Mouse (Mus musculus) gastrocnemius, postnatal 4 days (tissue): ENCODE measurements at regions not wholly inside any gene's neighbourhood (a gene's known extent, or its start where the extent isn't known, plus 50 kb on each side); places are given as distances from the start of the nearest gene placed in this dataset.

ENCODE experiments used
- DNase-seq, 2 experiments: peaks; one replicate each; pipeline ENCODE4 v3.0.0; 2021 to 2022; ENCODE audit warnings: low spot score in 2 of 2, mixed read lengths in 2 of 2

DNA sequence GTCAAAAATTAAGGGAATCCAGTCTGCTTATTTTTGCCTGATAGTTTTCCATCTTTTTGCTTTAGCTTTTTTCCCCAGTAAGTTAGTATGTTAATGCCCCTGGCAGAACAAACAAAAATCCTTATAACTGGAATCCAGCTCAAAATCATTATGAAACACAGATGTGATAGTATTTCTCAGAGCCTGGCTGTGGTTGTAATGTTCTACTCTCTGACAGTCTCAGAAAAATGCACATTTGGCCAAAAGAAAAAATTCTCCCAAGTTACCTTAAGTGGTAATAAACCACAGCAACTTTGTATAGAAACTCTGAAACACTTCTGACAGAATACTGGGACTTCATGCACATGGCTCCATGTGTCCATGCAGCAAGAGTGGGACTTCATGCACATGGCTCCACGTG, 193.5 kb upstream of the Rnd3 start:
- DNase-seq: no peak

DNA sequence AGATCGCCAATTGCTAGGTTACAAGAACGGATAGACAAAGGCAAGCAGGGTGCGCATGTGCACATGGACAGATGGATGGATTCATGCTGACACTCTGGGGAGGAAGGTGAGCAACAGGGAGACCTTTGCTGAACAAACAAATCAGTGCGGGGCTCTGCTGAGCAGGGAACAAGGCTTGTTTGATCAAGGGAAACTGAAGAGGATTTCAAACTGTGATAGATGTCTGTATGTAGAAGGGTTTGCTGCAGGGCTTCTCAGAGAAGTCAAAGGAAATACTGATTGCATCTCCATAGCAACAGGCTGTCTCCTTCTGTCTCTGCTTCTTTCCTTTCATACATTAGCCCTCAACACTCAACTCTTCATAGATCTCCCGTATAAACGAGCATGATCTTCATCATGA, 185.5 kb upstream of the Rnd3 start:
- no peak for DNase-seq

DNA sequence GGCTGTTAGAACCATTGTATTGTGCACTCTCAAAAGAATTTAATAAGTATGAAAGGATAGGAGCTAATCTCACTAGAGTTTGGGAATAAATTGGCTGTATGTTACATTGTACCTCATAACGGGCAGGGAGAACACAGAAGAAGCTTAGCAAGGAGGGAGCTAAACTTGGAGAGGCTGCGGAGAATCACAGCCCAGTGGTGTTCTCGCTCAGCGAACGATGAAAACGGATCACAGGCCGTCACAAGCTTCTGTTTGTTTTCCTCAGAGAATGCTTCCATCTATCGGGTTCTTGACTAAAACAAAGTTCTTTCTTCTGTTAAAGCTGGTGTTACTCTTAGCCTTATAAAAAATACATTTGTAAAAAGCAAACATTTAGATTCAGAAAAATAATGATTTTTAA, 178.2 kb upstream of the Rnd3 start:
- DNase-seq: no peak

DNA sequence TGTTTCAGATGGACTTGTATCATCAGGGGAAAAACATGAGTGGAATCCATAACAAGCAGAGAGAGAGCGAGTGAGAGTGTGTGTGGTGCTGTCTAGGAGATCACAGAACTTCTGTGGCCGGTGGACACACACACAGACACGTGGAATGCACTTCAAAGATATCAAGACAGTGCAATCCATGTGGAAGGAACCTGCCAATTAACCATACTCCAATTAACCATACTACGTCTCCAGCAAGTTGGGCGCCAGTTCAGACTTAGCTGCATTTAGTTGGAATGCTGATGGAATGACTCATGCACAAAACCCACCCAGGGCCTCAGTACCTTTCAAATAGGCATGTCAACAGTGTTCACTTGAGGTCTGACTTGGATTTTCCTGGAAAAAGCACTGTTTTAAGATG, 172.8 kb upstream of the Rnd3 start:
- no peak for DNase-seq

DNA sequence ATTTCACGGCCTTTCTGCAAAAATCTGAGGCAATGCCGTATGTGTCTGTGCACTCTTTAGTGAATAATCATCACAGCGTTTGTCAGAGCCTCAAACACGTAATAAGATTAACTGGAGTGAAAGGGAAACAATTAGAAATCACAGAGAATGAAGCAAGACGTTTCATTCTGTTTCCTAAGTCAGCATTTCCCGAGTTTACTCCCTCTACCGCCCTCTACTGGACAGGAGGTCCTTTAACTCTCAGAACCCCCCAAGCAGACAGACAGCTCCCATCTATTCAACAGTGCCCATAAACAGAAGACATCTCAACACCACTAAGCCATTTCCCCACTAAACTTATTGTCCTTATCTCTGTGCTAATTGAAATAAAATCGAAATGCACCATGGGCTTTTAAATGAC, 167.5 kb upstream of the Rnd3 start:
- DNase-seq: no peak

DNA sequence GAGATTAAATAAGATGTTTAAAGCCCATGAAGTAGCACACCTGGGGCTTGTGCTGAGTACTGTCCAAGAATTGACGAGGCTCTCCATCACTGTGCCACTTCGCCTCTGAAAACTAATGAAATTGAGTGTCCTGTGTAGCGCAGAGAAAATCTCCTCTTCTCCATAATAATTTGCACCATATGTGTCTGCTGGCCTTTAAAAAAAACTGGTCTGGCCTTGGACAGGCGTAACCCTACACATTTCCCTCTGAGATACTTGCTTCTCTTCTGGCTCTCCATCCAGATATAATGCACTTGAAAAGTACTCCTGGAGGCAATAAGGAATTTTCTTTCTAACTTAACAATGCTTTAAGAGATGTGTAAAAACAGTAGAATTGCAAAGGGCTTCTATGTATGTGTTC, 164.5 kb upstream of the Rnd3 start:
- DNase-seq: no peak

DNA sequence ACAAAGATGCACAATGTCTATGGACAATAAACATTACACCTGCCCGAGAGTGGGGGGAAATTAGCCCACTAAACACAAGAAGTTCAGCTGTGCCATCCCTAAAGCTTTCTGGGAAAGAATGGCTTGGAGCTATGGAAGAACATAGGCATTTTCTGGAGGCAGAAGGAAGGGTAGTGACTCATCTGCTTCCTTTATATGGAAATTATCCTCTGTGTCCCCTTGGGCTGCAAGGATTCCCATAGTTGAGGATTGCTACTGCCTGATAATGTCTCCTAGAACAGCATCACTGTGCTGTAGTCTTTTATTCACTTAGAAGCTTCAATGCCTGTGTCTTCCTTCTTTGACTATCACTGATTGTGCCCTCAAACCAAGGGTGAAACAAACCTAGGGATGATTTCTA, 157.3 kb upstream of the Rnd3 start:
- no peak for DNase-seq

DNA sequence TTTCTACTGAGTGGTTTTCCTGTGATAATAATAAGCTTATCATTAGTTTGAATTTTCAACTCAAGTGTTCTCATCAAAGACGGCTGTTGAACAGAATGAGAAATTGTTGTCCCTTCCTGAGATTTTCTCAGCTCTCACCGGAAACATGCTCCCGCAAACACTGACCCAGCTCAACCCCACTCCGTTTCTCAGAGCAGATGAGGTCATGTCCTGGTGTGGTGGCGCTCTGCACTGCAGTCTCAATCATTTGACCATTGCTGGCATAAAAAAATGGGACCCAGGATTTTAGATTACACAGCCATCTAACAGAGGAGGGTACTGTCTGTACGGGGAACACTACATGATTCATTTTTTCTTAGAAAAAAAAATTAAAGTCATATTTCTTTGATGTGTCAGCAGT, 156.5 kb upstream of the Rnd3 start:
- peak in 1 of 2 experiments; percentile 13 for DNase-seq

DNA sequence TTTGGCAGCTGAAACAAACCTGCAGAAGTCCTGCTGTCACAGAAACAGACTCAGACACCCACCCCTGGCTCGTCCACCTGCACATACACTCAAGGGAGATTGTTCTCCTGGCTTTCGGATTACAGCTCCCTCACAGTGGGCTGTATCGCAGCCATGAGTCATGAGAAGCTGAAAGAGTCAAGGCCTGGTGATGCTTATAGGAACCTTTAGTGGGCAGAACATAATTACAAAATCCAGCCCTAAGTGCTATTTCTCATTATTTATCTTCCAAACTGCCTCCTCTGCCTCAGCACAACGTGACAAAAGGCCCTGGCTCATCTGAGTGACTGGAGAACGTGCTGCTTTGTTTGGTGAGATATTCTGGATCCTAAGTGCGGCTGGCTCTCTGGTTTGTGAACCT, 155.8 kb upstream of the Rnd3 start:
- no peak for DNase-seq

DNA sequence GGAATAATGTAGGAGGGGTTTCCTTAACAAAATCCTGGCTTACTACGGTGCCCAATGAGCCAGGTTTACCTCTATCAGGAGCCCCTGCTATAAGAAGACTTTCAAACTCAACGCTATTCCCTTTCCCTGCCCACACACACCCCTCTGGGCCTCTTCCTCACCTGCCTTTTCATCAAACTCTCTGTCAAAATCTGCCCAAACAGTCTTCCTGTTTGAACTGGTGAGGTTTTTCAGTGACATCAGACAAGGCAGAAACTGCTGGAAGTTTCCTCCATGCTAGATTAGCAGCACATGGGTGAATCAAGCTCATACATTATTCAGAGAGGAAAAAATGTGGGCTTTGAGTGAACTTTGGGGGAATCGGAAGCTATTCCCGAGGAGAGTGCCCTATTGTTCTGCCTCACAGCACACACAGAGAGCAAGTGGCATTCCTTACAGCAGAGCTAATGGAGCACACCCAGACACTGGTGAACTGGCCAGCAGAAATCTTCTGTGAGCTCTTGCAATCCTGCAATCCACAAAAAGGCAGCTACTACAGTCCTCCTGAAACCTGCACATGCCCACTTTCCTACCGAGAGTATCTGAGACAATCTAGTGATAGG, 141.8 kb upstream of the Rnd3 start:
- DNase-seq: no peak

DNA sequence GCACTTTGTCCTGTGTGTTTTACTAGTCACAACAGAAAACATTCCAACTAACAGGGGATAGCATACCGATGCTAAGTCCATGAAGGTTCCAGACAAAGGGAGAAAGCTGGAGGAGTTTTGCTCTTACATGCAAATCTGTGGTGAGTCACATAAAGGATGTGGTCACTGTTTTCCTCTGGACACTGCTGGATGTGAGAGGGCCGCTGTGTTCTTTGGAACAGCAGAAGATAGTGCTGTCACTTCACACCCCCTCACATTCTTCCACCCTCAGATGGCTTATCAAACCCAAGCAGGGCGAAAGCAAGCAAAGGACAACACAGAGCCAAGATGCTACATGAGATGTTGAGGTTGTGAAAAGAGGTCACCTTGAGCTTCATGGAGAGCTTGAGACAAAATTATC, 139.8 kb upstream of the Rnd3 start:
- no peak for DNase-seq

DNA sequence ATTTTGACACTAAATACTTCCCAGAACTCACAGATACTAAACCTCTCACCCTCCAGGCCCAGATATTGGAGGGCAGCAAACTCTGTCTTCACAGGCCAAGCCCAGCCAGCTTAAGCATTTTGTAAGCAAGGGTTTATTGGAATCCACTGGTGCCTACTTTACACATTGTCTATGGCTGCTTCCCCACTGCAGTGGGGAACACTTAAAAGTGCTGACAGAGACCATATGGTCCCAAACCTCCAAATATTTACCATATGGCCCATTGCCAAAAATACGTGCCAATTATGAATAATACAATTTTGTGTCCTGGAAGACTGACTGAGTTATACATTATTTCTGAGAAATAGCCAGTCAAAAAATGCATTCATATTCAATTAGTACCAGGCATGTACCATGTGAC, 136.7 kb upstream of the Rnd3 start:
- DNase-seq: no peak

DNA sequence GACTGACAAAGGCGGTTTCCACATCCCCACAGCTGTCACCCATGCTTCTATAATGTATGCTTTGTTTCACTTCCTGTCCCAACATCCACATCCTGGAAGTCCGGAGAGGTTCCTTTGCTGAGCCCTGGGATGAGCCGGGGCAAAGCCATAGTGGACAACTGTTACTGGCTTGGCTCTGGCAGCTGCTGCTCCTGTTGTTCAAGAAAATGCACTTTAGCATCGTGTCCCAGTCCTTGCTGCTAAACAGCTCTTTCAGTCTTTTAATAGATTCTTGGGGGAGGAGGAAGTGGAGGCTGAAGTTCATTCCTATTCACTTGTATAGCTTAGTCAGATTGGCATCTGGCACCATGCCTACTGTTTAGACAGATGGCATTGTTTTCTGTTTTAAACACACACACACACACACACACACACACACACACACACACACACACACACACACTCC, 135.9 kb upstream of the Rnd3 start:
- DNase-seq: no peak

DNA sequence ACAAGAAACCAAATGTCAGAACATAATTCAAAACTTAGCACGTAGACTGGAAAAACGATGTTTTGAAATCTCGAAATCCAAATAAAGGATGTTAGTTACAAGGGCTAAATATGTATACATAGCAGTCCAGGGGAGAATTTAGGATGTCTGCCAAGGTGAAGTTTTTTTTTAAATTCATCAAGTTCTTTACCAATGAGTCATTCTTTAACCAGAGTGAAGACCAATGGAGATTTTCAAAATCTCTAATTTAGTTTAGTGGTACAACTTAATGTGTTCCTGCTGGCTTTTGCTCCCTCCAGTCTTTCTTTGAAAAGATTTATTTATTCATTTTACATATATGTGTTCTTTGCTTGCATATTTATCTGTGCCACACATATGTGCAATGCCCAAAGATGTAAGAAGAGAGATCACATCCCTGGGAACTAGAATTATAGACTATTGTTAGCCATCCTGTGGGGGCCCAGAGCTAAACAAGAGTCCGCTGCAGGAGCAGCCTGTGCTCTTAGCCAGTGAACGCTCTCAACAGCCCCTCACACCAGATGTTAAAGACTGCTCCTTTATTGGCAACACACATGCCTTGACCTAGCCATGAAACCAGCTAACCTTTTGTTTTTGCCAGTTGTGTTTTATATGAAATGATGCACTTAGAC, 130.6 kb upstream of the Rnd3 start:
- DNase-seq: no peak

DNA sequence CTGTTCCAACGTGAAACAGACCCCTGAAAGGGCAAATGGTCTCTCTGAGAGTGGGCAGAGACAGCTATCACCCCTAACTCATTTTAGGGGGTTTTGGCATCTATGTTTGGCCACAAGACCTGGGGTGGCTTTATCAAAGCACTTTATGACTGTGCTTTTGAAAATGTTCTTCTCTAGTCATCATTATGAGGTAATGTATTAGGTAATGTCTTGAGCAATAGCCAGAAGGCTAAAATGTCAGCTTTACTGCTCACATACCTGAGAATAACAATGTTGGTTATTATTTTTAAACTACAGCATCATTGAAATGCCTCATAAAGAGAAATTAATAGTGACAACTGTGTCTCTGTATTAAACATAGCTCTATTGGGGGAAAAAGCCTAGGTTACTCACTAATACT, 129.9 kb upstream of the Rnd3 start:
- DNase-seq: no peak

DNA sequence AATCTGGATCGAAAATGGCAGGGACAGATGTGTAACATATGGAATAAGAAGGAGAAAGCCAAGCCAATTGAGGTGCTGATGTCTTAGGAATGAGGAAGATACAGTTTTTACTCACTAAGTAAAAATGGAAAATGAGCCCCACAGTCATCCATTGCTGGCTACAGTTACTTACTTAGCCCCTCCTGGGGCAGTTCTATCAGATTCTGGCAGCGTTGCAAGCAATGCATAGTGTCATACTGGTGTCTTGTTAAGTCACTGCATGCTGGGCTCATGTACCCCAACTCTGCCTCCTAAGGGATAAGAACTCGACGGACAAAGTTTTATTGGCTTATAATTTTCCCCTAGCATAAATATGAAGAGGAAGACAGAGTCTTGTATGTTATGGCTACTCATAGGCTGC, 129.4 kb upstream of the Rnd3 start:
- no peak for DNase-seq

DNA sequence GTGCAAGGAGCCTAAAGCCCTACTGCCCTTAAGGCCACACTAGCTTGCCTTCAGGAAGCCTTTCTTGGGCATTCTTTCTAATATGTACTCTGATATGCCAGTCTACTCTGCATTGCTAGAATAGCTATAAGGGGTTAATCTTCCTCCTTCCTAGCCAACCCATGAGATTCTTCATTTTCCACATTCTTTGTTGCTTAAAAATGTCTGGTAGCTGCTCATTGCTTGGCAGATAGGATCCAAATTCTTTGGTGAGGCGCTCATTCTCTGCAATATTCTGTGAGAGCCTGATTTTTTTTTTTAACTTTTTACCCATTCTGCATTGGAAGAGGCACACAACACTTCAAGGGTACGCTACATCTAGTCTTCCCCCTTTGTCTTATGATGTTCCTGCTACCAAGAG, 127.7 kb upstream of the Rnd3 start:
- DNase-seq: no peak

DNA sequence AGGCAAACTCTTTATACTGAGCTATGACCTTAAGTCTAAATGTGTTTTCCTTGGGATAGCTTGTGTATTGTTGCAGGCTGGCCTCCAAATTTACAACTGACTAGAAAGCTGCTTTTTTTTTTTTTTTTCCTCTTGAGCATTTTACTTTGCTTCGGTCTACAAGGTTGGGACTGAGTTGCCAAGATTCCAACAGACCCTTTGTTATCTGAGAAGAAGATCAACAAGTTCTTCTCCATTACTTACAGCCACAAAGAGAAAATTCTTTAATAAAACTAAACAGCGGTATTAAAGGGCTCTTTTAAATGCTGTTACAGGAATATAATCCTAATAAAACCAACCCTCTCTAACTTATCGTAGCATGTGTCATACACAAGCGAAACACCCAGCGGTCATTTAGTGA, 124.4 kb upstream of the Rnd3 start:
- no peak for DNase-seq

DNA sequence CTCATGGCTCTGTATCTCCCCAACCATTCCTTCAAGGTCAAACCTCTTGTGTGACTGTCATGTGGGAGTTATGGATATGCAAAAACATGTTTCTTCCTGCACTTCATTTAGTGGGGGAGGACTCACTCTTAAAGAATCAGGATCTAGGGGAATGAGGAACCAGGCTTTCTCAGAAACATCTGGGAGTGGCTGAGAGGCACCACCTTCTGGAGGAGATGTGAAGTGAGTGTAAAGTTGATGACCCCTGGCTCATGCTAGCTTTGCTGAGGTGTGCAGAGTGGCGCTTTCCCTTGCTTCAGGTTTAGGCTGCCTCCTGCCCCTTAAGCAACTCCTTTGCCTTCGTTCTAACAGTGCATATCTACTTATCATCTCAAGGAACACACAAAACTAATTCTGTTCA, 119.6 kb upstream of the Rnd3 start:
- no peak for DNase-seq

DNA sequence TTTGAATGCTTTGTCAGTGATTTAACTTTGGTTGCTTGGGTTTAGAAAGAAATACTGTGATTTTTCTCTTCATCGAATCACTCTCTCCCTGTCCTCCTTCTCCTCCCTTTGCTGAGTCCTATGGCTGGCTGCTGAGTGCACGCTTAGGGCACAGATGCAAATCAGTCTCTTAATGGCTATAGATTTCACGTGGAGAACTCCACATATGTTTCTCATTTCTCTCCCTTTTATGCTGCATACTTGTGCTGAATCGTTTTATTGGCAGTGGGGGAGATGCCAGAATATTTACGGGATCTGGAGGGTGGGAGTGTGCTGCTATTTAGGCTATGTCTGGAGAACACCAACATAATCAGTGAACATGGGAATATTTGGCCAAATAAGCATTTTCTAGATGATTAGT, 118.8 kb upstream of the Rnd3 start:
- no peak for DNase-seq

DNA sequence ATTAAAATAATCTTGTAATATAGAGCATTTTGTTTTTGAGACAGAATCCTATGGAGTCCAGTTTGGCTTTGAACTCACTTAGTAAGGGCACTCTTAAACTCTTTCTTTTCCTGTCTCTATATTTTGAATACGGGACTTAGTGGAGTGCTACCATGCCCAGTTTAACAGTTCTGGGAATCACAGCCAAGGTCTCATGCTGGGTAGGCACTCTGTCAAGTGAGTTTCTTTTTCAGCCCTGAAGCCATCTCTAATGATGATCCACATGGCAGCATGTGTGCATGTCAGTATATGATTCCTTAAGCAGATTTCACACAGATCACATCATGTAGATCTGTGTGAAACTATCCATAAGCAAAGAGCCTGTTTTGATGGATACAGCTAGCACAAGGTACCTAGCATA, 113.6 kb upstream of the Rnd3 start:
- no peak for DNase-seq

DNA sequence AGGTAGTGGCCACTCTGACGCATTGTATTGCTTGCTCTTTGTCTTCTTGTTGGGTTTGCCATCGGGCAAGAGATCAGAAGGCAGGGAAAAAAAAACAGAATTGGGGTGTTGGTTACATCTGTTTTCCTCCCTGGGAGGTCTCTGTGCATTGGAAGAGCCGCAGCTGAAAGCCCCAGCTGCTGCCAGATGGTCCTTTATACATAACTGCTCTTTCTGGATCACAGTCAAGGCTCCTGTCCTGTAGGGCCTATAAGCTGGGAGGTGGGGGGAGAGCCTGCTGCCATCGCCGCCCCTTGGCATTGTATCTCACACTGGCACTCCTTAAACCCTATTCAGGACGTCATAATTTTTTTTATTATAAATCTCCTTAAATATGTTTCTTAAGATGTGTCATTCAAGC, 101.9 kb upstream of the Rnd3 start:
- DNase-seq: no peak

DNA sequence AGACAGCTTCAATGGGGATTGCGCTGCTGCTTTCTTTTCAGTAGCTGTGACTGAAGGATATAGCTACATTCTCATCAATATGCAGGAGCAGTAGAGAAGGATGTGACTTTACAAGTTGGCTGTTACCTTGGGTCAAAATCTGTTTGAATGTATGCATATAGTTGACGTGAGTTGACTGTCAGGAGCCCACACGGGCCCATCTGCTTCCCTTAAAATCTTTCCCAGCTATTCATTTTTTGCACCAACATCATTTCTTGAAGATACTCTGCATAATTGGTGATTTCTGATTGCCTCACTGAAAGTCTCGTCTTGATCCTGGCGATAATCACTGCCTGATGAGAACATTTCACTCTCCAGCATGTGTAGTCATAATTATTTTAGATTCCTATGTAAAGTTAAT, 92.7 kb upstream of the Rnd3 start:
- no peak for DNase-seq

DNA sequence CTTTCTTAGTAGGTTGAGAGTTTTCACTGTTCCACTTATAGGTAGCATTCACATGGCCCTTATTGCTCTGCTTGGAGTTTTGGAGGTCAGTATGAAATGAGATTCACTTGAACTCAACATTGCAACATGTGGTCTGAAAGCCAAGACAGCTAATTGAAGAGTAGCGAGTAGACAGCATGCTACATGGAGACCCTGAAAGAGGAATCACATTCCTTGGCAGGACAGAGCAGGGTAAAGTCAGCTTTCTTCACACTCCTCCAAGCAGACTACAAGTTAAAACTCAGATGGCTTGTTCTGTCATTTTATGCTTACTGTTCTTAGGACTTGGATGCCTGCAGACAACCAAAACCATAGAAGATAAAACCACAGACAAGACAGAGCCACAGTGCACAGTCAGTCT, 91.1 kb upstream of the Rnd3 start:
- DNase-seq: no peak
